Mouse (Mus musculus): ENCODE measurements around the gene Apoa4. TPM values are rescaled to one million over a fixed set of nuclear protein-coding genes. Genes with fewer than 3 reads are reported as not detected.

Gene Apoa4
- polyA plus RNA-seq, 1 experiment: 5,196 TPM

GRCm38 (mm10) chr9:46272070-46272469 is 31.6 kb downstream of the Apoa4 start:
- Histone ChIP-seq H3K4me1 (ENCODE audit: control insufficient read depth, insufficient read depth, insufficient read length, low read length) (peaks cover 7% of the 10 kb centered on the region; the same call in 1 of the 2 replicates), H3K36me3 (ENCODE audit: control insufficient read depth, insufficient read depth, low read length) (peaks cover 18% of the 10 kb centered on the region), H3K27me3 (ENCODE audit: control insufficient read depth, insufficient read depth, low read length) (no peaks in the 10 kb centered on the region), H3K27ac (ENCODE audit: insufficient read depth, low read depth, low read length) (no peak overlapping the region), H3K4me3 (ENCODE audit: low read depth, low read length) (no peak overlapping the region)
- no peak for TF ChIP-seq CTCF (IDR thresholded peaks at IDR 0.05; ENCODE audit: extremely low read depth, insufficient read length, insufficient replicate concordance, low read depth, low read length)
- TF ChIP-seq POLR2A (IDR thresholded peaks at IDR 0.05; ENCODE audit: low read depth, low read length): no peak
- WGBS: 72% methylated on average over 9 of the region's 9 CpGs

- peaks cover 24% of the 10 kb centered on the region for H3K36me3 ChIP-seq (ENCODE audit: control insufficient read depth, insufficient read depth, low read length)
- no peaks in the 10 kb centered on the region for H3K27me3 ChIP-seq (ENCODE audit: control insufficient read depth, insufficient read depth, low read length)
- H3K4me1 ChIP-seq (ENCODE audit: control insufficient read depth, insufficient read depth, insufficient read length, low read length): peaks cover 7% of the 10 kb centered on the region; the same call in 1 of the 2 replicates
- H3K4me3 ChIP-seq (ENCODE audit: low read depth, low read length): peak within 1 kb of the TSS; percentile 88
- H3K27ac ChIP-seq (ENCODE audit: insufficient read depth, low read depth, low read length): peak within 1 kb of the TSS; percentile 34; the same call in 1 of the 2 replicates
- TF ChIP-seq CTCF (IDR thresholded peaks at IDR 0.05; ENCODE audit: extremely low read depth, insufficient read length, insufficient replicate concordance, low read depth, low read length) (peak; percentile 51; the same call in 1 of the 2 replicates), POLR2A (IDR thresholded peaks at IDR 0.05; ENCODE audit: low read depth, low read length) (0 out of 2 replicates have a peak, but pooled peaks have one; percentile 32)
- WGBS: 3% methylated on average over 45 of the region's 45 CpGs
Measured at GRCm38 (mm10) chr9:46272677-46273454, 32.4 kb downstream of the Apoa4 start, which contains the start of gene Zpr1. Gene Zpr1, plus strand, starts transcription at chr9:46273064.

GRCm38 (mm10) chr9:46274494-46274893 is 34.0 kb downstream of the Apoa4 start:
- H3K27ac ChIP-seq (ENCODE audit: insufficient read depth, low read depth, low read length): no peak overlapping the region
- peaks cover 5% of the 10 kb centered on the region; the same call in 1 of the 2 replicates for H3K4me1 ChIP-seq (ENCODE audit: control insufficient read depth, insufficient read depth, insufficient read length, low read length)
- H3K27me3 ChIP-seq (ENCODE audit: control insufficient read depth, insufficient read depth, low read length): no peaks in the 10 kb centered on the region
- H3K36me3 ChIP-seq (ENCODE audit: control insufficient read depth, insufficient read depth, low read length): peaks cover 26% of the 10 kb centered on the region
- no peak overlapping the region; the same call in 1 of the 2 replicates for H3K4me3 ChIP-seq (ENCODE audit: low read depth, low read length)
- TF ChIP-seq CTCF (IDR thresholded peaks at IDR 0.05; ENCODE audit: extremely low read depth, insufficient read length, insufficient replicate concordance, low read depth, low read length) (no peak), POLR2A (IDR thresholded peaks at IDR 0.05; ENCODE audit: low read depth, low read length) (no peak)
- WGBS: 88% methylated on average over 9 of the region's 9 CpGs

GRCm38 (mm10) chr9:46282631-46283436 is 42.3 kb downstream of the Apoa4 start, which contains the start of gene Bud13:
Gene Bud13, plus strand, starts transcription at chr9:46283008.
- Histone ChIP-seq H3K4me3 (ENCODE audit: low read depth, low read length) (peak within 1 kb of the TSS; percentile 97), H3K27ac (ENCODE audit: insufficient read depth, low read depth, low read length) (peak within 1 kb of the TSS; percentile 90), H3K4me1 (ENCODE audit: control insufficient read depth, insufficient read depth, insufficient read length, low read length) (0 out of 2 replicates have a peak, but pooled peaks cover 3% of the 10 kb centered on the region), H3K36me3 (ENCODE audit: control insufficient read depth, insufficient read depth, low read length) (peaks cover 33% of the 10 kb centered on the region), H3K27me3 (ENCODE audit: control insufficient read depth, insufficient read depth, low read length) (no peaks in the 10 kb centered on the region)
- WGBS: under 1% methylated on average over 53 of the region's 55 CpGs
- TF ChIP-seq CTCF (IDR thresholded peaks at IDR 0.05; ENCODE audit: extremely low read depth, insufficient read length, insufficient replicate concordance, low read depth, low read length): peak; percentile 64; the same call in 1 of the 2 replicates
- TF ChIP-seq POLR2A (IDR thresholded peaks at IDR 0.05; ENCODE audit: low read depth, low read length): peak; percentile 54

Other genes with a start within 250 kb of the Apoa4 start
- gene Pafah1b2, start 228.0 kb upstream of the Apoa4 start, polyA plus RNA-seq (2012; rRNA removed): 2.5 and 12.8 TPM in 2 replicates
- 9.2 and 14.5 TPM in 2 replicates for gene Sik3, start 227.9 kb upstream of the Apoa4 start, polyA plus RNA-seq (2012; rRNA removed)
- gene Apoa1, start 12.1 kb upstream of the Apoa4 start, polyA plus RNA-seq (2012; rRNA removed): 3,178 and 15,923 TPM in 2 replicates
- 1,107 and 4,906 TPM in 2 replicates for gene Apoc3, start 5.1 kb upstream of the Apoa4 start, polyA plus RNA-seq (2012; rRNA removed)
- 0.88 and 1.1 TPM in 2 replicates for gene Apoa5, start 27.9 kb downstream of the Apoa4 start, polyA plus RNA-seq (2012; rRNA removed)
- 6.4 and 11.2 TPM in 2 replicates for gene Zpr1, start 32.4 kb downstream of the Apoa4 start, polyA plus RNA-seq (2012; rRNA removed)
- gene Bud13, start 42.3 kb downstream of the Apoa4 start, polyA plus RNA-seq (2012; rRNA removed): 4.1 and 7.0 TPM in 2 replicates
- not detected in 2 replicates for gene 4931429L15Rik, start 79.3 kb downstream of the Apoa4 start, polyA plus RNA-seq (2012; rRNA removed)